Mouse (Mus musculus): ENCODE measurements around the gene Hepacam.

GRCm38 (mm10) chr9:37434932-37435331 lies 67.8 kb downstream of the Hepacam start:
- TF ChIP-seq CTCF (IDR thresholded peaks at IDR 0.05; ENCODE audit: low read depth, low read length) (no peak), POLR2A (IDR thresholded peaks at IDR 0.05; ENCODE audit: extremely low read depth, insufficient read depth, low read length) (no peak)

Data from liver, adult 2 months (tissue).